Mouse (Mus musculus): ENCODE measurements around the gene Paqr8. TPM values are rescaled to one million over a fixed set of nuclear protein-coding genes. Genes with fewer than 3 reads are reported as not detected.
A peak's percentile ranks its signal among the peaks of the same experiment; 100 is the strongest.

Paqr8 gene
- polyA plus RNA-seq, 1 experiment from 2014 or later, result 26.7 TPM

- 88% methylated on average over 22 of the region's 22 CpGs for WGBS
- H3K9ac ChIP-seq (replicated peaks; ENCODE audit: low read length), result no peak overlapping the region
- DNase-seq, result no peak
- H3K4me1 ChIP-seq (ENCODE audit: control insufficient read depth, insufficient read depth, low read length), result no peaks in the 10 kb centered on the region
- no peak overlapping the region for H3K4me3 ChIP-seq (replicated peaks; ENCODE audit: low read depth, low read length)
- no peak overlapping the region for H3K4me2 ChIP-seq (ENCODE audit: low read length)
- no peak overlapping the region for H3K27ac ChIP-seq (replicated peaks; ENCODE audit: low read depth, low read length)
- H3K36me3 ChIP-seq (ENCODE audit: control insufficient read depth, insufficient read depth, low read length), result peaks cover 22% of the 10 kb centered on the region; the same call in 1 of the 2 replicates
- H3K27me3 ChIP-seq (ENCODE audit: control insufficient read depth, insufficient read depth, low read length), result no peaks in the 10 kb centered on the region
- H3K9me3 ChIP-seq (ENCODE audit: control insufficient read depth, low read length), result no peaks in the 10 kb centered on the region
- ATAC-seq (ENCODE audit: low FRiP score, low TSS enrichment), result no peak
Observed at GRCm38 (mm10) chr1:20935106-20935505, 44.7 kb downstream of the Paqr8 start.

- Histone ChIP-seq H3K4me1 (ENCODE audit: control insufficient read depth, insufficient read depth, low read length) (no peaks in the 10 kb centered on the region), H3K4me2 (ENCODE audit: low read length) (no peak overlapping the region), H3K36me3 (ENCODE audit: control insufficient read depth, insufficient read depth, low read length) (peaks cover 22% of the 10 kb centered on the region; the same call in 1 of the 2 replicates), H3K4me3 (replicated peaks; ENCODE audit: low read depth, low read length) (no peak overlapping the region), H3K9ac (replicated peaks; ENCODE audit: low read length) (no peak overlapping the region), H3K27me3 (ENCODE audit: control insufficient read depth, insufficient read depth, low read length) (no peaks in the 10 kb centered on the region), H3K9me3 (ENCODE audit: control insufficient read depth, low read length) (no peaks in the 10 kb centered on the region), H3K27ac (replicated peaks; ENCODE audit: low read depth, low read length) (no peak overlapping the region)
- ATAC-seq (ENCODE audit: low FRiP score, low TSS enrichment) (peak; percentile 69; the same call in 1 of the 2 replicates), DNase-seq (peak; percentile 87)
- 29% methylated on average over 3 of the region's 3 CpGs for WGBS
Observed at GRCm38 (mm10) chr1:20939046-20939445, 48.6 kb downstream of the Paqr8 start.

- ATAC-seq (ENCODE audit: low FRiP score, low TSS enrichment) (no peak), DNase-seq (no peak)
- Histone ChIP-seq H3K27me3 (ENCODE audit: control insufficient read depth, insufficient read depth, low read length) (no peaks in the 10 kb centered on the region), H3K4me3 (replicated peaks; ENCODE audit: low read depth, low read length) (no peak overlapping the region), H3K9me3 (ENCODE audit: control insufficient read depth, low read length) (no peaks in the 10 kb centered on the region), H3K4me1 (ENCODE audit: control insufficient read depth, insufficient read depth, low read length) (no peaks in the 10 kb centered on the region), H3K36me3 (ENCODE audit: control insufficient read depth, insufficient read depth, low read length) (peaks cover 14% of the 10 kb centered on the region; the same call in 1 of the 2 replicates), H3K27ac (replicated peaks; ENCODE audit: low read depth, low read length) (no peak overlapping the region), H3K4me2 (ENCODE audit: low read length) (no peak overlapping the region), H3K9ac (replicated peaks; ENCODE audit: low read length) (no peak overlapping the region)
- 66% methylated on average over 16 of the region's 16 CpGs for WGBS
Observed at GRCm38 (mm10) chr1:20940151-20940550, 49.7 kb downstream of the Paqr8 start.

GRCm38 (mm10) chr1:20941322-20941721, 50.9 kb downstream of the Paqr8 start:
- Histone ChIP-seq H3K4me3 (replicated peaks; ENCODE audit: low read depth, low read length) (no peak overlapping the region), H3K27me3 (ENCODE audit: control insufficient read depth, insufficient read depth, low read length) (no peaks in the 10 kb centered on the region), H3K27ac (replicated peaks; ENCODE audit: low read depth, low read length) (no peak overlapping the region), H3K9me3 (ENCODE audit: control insufficient read depth, low read length) (no peaks in the 10 kb centered on the region), H3K9ac (replicated peaks; ENCODE audit: low read length) (no peak overlapping the region), H3K4me2 (ENCODE audit: low read length) (no peak overlapping the region), H3K36me3 (ENCODE audit: control insufficient read depth, insufficient read depth, low read length) (0 out of 2 replicates have a peak, but pooled peaks cover 7% of the 10 kb centered on the region), H3K4me1 (ENCODE audit: control insufficient read depth, insufficient read depth, low read length) (no peaks in the 10 kb centered on the region)
- DNase-seq (no peak), ATAC-seq (ENCODE audit: low FRiP score, low TSS enrichment) (no peak)
- WGBS, result 66% methylated on average over 2 of the region's 2 CpGs

GRCm38 (mm10) chr1:20941857-20942256, 51.5 kb downstream of the Paqr8 start:
- H3K27me3 ChIP-seq (ENCODE audit: control insufficient read depth, insufficient read depth, low read length), result no peaks in the 10 kb centered on the region
- 0 out of 2 replicates have a peak, but pooled peaks cover 2% of the 10 kb centered on the region for H3K36me3 ChIP-seq (ENCODE audit: control insufficient read depth, insufficient read depth, low read length)
- H3K9ac ChIP-seq (replicated peaks; ENCODE audit: low read length), result no peak overlapping the region
- no peak overlapping the region for H3K27ac ChIP-seq (replicated peaks; ENCODE audit: low read depth, low read length)
- no peaks in the 10 kb centered on the region for H3K9me3 ChIP-seq (ENCODE audit: control insufficient read depth, low read length)
- H3K4me1 ChIP-seq (ENCODE audit: control insufficient read depth, insufficient read depth, low read length), result no peaks in the 10 kb centered on the region
- DNase-seq (no peak), ATAC-seq (ENCODE audit: low FRiP score, low TSS enrichment) (no peak)
- 86% methylated on average over 7 of the region's 7 CpGs for WGBS
- no peak overlapping the region for H3K4me2 ChIP-seq (ENCODE audit: low read length)
- no peak overlapping the region for H3K4me3 ChIP-seq (replicated peaks; ENCODE audit: low read depth, low read length)

GRCm38 (mm10) chr1:20943016-20943415, 52.6 kb downstream of the Paqr8 start:
- ATAC-seq (ENCODE audit: low FRiP score, low TSS enrichment) (no peak), DNase-seq (no peak)
- no peak overlapping the region for H3K4me3 ChIP-seq (replicated peaks; ENCODE audit: low read depth, low read length)
- 94% methylated on average over 2 of the region's 2 CpGs for WGBS
- no peaks in the 10 kb centered on the region for H3K36me3 ChIP-seq (ENCODE audit: control insufficient read depth, insufficient read depth, low read length)
- H3K4me2 ChIP-seq (ENCODE audit: low read length), result no peak overlapping the region
- no peaks in the 10 kb centered on the region for H3K27me3 ChIP-seq (ENCODE audit: control insufficient read depth, insufficient read depth, low read length)
- no peaks in the 10 kb centered on the region for H3K4me1 ChIP-seq (ENCODE audit: control insufficient read depth, insufficient read depth, low read length)
- H3K9me3 ChIP-seq (ENCODE audit: control insufficient read depth, low read length), result no peaks in the 10 kb centered on the region
- H3K9ac ChIP-seq (replicated peaks; ENCODE audit: low read length), result no peak overlapping the region
- H3K27ac ChIP-seq (replicated peaks; ENCODE audit: low read depth, low read length), result no peak overlapping the region

GRCm38 (mm10) chr1:20951300-20951763, 60.9 kb downstream of the Paqr8 start, which contains the start of gene Efhc1:
Gene Efhc1, plus strand, starts transcription at chr1:20951626.
- no peaks in the 10 kb centered on the region for H3K9me3 ChIP-seq (ENCODE audit: control insufficient read depth, low read length)
- H3K4me2 ChIP-seq (ENCODE audit: low read length), result peak within 1 kb of the TSS; percentile 55
- no peaks in the 10 kb centered on the region for H3K36me3 ChIP-seq (ENCODE audit: control insufficient read depth, insufficient read depth, low read length)
- H3K4me3 ChIP-seq (replicated peaks; ENCODE audit: low read depth, low read length), result peak within 1 kb of the TSS; percentile 48
- H3K9ac ChIP-seq (replicated peaks; ENCODE audit: low read length), result peak within 1 kb of the TSS; percentile 69
- WGBS, result 3% methylated on average over 23 of the region's 23 CpGs
- H3K4me1 ChIP-seq (ENCODE audit: control insufficient read depth, insufficient read depth, low read length), result peaks cover 5% of the 10 kb centered on the region; the same call in 1 of the 2 replicates
- ATAC-seq (ENCODE audit: low FRiP score, low TSS enrichment), result peak; percentile 97
- peak within 1 kb of the TSS; percentile 86 for H3K27ac ChIP-seq (replicated peaks; ENCODE audit: low read depth, low read length)
- peak; percentile 97 for DNase-seq
- no peaks in the 10 kb centered on the region for H3K27me3 ChIP-seq (ENCODE audit: control insufficient read depth, insufficient read depth, low read length)

- DNase-seq (no peak), ATAC-seq (ENCODE audit: low FRiP score, low TSS enrichment) (no peak; the same call in 1 of the 2 replicates)
- Histone ChIP-seq H3K36me3 (ENCODE audit: control insufficient read depth, insufficient read depth, low read length) (no peaks in the 10 kb centered on the region), H3K9ac (replicated peaks; ENCODE audit: low read length) (peak overlapping the region; percentile 69), H3K4me1 (ENCODE audit: control insufficient read depth, insufficient read depth, low read length) (peaks cover 5% of the 10 kb centered on the region; the same call in 1 of the 2 replicates), H3K9me3 (ENCODE audit: control insufficient read depth, low read length) (no peaks in the 10 kb centered on the region), H3K4me2 (ENCODE audit: low read length) (peak overlapping the region; percentile 55), H3K27ac (replicated peaks; ENCODE audit: low read depth, low read length) (peak overlapping the region; percentile 86), H3K27me3 (ENCODE audit: control insufficient read depth, insufficient read depth, low read length) (no peaks in the 10 kb centered on the region), H3K4me3 (replicated peaks; ENCODE audit: low read depth, low read length) (peak overlapping the region; percentile 48)
- under 1% methylated on average over 16 of the region's 16 CpGs for WGBS
Observed at GRCm38 (mm10) chr1:20951799-20952198, 61.4 kb downstream of the Paqr8 start.

- Histone ChIP-seq H3K4me3 (replicated peaks; ENCODE audit: low read depth, low read length) (no peak overlapping the region), H3K4me1 (ENCODE audit: control insufficient read depth, insufficient read depth, low read length) (peaks cover 5% of the 10 kb centered on the region; the same call in 1 of the 2 replicates), H3K9ac (replicated peaks; ENCODE audit: low read length) (no peak overlapping the region), H3K4me2 (ENCODE audit: low read length) (no peak overlapping the region), H3K36me3 (ENCODE audit: control insufficient read depth, insufficient read depth, low read length) (no peaks in the 10 kb centered on the region), H3K27me3 (ENCODE audit: control insufficient read depth, insufficient read depth, low read length) (no peaks in the 10 kb centered on the region), H3K9me3 (ENCODE audit: control insufficient read depth, low read length) (no peaks in the 10 kb centered on the region), H3K27ac (replicated peaks; ENCODE audit: low read depth, low read length) (no peak overlapping the region)
- DNase-seq, result no peak
- WGBS, result 86% methylated on average over 3 of the region's 3 CpGs
- ATAC-seq (ENCODE audit: low FRiP score, low TSS enrichment), result no peak
Observed at GRCm38 (mm10) chr1:20954876-20955275, 64.5 kb downstream of the Paqr8 start.
